Mouse (Mus musculus): ENCODE results near the gene Tulp3. TPM values are rescaled to one million over a fixed set of nuclear protein-coding genes. Genes with fewer than 3 reads are reported as not detected.
"Not testable (repeated sequence)": the region's sequence is repeated elsewhere in the genome, so short reads cannot be mapped to it uniquely, and the experiment has no call there.

Tulp3 gene
- polyA plus RNA-seq, 1 experiment from 2014 or later: 21.0 TPM

DNA sequence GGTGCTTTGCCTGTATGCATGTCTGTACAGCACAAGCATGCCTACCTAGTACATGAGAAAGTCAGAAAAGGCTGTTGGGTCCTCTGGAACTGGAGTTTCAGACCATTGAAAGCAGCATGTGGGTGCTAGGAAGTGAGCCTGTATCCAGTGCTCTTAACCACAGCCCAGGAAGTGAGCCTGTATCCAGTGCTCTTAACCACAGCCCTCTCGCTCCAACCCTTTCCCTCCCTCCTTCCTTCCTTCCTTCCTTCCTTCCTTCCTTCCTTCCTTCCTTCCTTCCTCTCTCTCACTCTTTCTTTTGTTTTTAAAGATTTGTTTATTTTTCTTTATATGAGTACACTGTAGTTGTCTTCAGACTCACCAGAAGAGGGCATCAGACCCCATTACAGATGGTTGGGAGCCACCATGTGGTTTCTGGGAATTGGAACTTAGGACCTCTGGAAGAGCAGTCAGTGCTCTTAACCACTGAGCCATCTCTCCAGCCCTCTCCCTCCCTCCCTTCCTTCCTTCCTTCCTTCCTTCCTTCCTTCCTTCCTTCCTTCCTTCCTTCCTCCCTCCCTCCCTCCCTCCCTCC, 25.0 kb upstream of the Tulp3 start:
- not testable (repeated sequence) for H3K4me2 ChIP-seq; ATAC-seq (ENCODE audit: insufficient number of reproducible peaks, insufficient read depth, low FRiP score, low TSS enrichment, low read depth); H3K4me1 ChIP-seq (replicated peaks); H3K27ac ChIP-seq; H3K27me3 ChIP-seq; H3K9ac ChIP-seq (replicated peaks); H3K4me3 ChIP-seq (replicated peaks); H3K9me3 ChIP-seq
- WGBS: 65% methylated on average over 1 of the region's 1 CpGs
- H3K36me3 ChIP-seq: peaks cover 13% of the 10 kb centered on the region

DNA sequence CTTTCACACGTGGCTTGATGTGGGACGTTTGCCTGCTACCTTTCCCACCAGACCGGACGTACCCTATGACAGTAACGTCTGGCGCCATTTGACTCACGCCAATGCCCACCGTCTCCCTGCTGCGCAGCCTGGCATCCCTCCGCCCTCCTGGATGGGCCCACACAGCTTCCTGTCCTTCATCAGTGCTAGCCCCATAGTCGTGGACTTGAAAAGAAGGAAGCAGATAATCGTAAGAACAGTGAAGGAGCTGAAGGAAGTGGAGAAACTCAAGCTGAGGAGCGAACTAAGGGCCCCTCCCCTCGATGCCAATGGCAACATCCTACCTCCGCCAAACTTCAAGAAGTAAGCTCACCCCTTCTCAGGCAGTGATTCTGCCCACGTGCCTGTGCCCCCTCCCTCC, 24.0 kb upstream of the Tulp3 start:
- H3K27me3 ChIP-seq: no peaks in the 10 kb centered on the region

DNA sequence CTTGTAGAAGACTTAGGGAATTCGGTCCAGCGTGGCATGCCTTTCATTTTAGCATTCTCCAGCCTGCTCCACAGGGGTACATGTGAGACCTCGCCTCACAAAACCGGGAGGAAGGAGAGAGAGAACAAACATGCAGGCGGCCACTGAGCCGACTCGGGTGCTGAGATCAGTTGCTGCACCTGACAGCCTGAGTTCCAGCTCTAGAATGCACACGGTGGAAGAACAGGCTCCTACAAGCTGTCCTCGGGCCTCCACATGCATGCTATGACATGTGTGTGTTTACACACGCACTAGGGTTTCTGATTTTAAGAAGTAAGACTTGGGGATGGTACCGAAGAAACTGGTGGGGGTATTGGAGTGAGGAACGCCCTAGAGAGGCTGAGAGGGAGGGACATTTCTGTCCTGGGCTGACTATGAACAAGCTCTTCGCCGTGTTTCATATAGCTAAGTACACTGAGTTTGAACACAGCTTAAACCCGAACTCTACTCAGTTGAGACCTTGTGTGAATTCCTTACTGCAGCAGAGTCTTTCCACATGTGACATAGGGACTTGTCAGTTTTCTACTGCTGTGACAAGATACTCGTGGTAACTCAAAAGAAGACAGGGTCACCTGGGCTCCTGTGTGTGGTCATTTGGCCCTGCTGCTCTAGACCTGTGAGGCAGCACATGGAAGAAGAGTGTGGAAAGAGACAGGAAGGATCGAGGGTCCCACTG, 20.9 kb upstream of the Tulp3 start:
- Histone ChIP-seq H3K9ac (replicated peaks) (no peak overlapping the region), H3K4me1 (replicated peaks) (no peaks in the 10 kb centered on the region), H3K4me3 (replicated peaks) (no peak overlapping the region), H3K27me3 (no peaks in the 10 kb centered on the region), H3K27ac (no peak overlapping the region), H3K4me2 (no peak overlapping the region), H3K36me3 (peaks cover 51% of the 10 kb centered on the region), H3K9me3 (no peaks in the 10 kb centered on the region)
- no peak for ATAC-seq (ENCODE audit: insufficient number of reproducible peaks, insufficient read depth, low FRiP score, low TSS enrichment, low read depth)
- 86% methylated on average over 17 of the region's 17 CpGs for WGBS

More for the DNA sequence above, 24.0 kb upstream of the Tulp3 start:
- Histone ChIP-seq H3K27ac (no peak overlapping the region), H3K9me3 (no peaks in the 10 kb centered on the region), H3K4me2 (no peak overlapping the region), H3K9ac (replicated peaks) (no peak overlapping the region), H3K36me3 (peaks cover 20% of the 10 kb centered on the region), H3K4me3 (replicated peaks) (no peak overlapping the region), H3K4me1 (replicated peaks) (no peaks in the 10 kb centered on the region)
- WGBS: 90% methylated on average over 16 of the region's 16 CpGs
- no peak for ATAC-seq (ENCODE audit: insufficient number of reproducible peaks, insufficient read depth, low FRiP score, low TSS enrichment, low read depth)

DNA sequence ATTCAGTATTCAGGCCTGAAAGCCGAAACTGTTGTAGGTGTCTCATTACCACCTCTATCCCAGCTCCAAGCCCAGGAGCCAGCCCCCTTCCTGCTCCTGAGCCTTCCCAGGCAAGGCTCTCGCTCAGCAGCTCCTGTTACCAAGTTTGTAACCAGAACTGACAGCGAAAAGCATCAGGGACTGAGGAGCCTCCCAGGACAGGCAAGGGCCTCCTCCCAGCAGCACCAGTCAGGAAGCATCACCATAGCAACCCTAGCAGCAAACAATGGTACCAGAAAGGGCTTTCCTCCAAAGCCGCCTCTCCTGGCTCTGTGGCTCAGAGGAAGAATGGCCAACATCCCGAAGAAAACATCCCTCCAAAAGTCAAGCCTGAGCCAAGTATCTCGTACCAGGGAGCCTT, 19.5 kb upstream of the Tulp3 start, which contains the start of the genes Tex52 and Gm44596:
TSS of gene Tex52 (plus strand) at position 265 of the 400 bp plus-strand sequence.
TSS of gene Gm44596 (plus strand) at position 312 of the 400 bp plus-strand sequence.
- Histone ChIP-seq H3K36me3 (peaks cover 64% of the 10 kb centered on the region), H3K9me3 (no peaks in the 10 kb centered on the region), H3K9ac (replicated peaks) (no peak within 1 kb of the TSS), H3K27ac (no peak within 1 kb of the TSS), H3K27me3 (no peaks in the 10 kb centered on the region), H3K4me3 (replicated peaks) (no peak within 1 kb of the TSS), H3K4me2 (no peak within 1 kb of the TSS), H3K4me1 (replicated peaks) (no peaks in the 10 kb centered on the region)
- ATAC-seq (ENCODE audit: insufficient number of reproducible peaks, insufficient read depth, low FRiP score, low TSS enrichment, low read depth): no peak
- 59% methylated on average over 6 of the region's 6 CpGs for WGBS

DNA sequence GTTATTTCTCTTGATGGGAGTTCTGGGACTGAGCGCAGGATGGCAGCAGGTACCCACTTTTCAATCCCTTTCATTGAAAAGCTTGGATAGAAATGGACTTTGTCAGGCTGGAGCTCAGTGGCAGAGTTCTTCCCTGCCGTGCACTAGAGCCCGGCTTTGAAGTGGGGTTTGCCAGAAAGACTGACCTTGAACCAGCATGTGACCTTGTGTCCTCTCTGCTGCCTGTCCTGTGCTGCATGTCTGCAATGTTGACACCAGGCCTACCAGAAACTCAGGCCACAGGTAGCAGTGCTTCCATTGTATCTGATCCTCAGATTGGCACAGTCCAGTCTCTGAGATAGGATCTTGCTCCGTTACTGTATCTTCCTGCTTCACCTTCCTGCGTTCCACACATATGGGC, 14.4 kb upstream of the Tulp3 start:
- H3K4me1 ChIP-seq (replicated peaks): no peaks in the 10 kb centered on the region
- H3K4me2 ChIP-seq: no peak overlapping the region
- peaks cover 99% of the 10 kb centered on the region for H3K36me3 ChIP-seq
- no peak for ATAC-seq (ENCODE audit: insufficient number of reproducible peaks, insufficient read depth, low FRiP score, low TSS enrichment, low read depth)
- H3K27me3 ChIP-seq: no peaks in the 10 kb centered on the region
- WGBS: 91% methylated on average over 5 of the region's 5 CpGs
- H3K9ac ChIP-seq (replicated peaks): no peak overlapping the region
- H3K4me3 ChIP-seq (replicated peaks): no peak overlapping the region
- no peaks in the 10 kb centered on the region for H3K9me3 ChIP-seq
- no peak overlapping the region for H3K27ac ChIP-seq

DNA sequence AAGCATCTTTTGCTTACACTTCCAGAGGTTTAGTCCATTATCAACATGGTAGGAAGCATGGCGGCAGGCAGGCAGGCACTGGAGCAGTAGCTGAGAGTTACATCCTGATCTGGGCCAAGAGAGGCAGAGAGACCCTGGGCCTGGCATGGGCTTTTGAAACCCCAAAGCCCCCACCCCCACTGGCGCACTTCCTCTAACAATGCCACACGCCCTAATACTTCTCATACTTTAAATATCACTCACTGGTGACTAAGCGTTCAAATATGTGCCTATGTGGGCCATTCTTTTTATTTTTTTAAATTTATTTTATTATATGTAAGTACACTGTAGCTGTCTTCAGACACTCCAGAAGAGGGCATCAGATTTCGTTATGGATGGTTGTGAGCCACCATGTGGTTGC, 10.8 kb upstream of the Tulp3 start:
- H3K27me3 ChIP-seq: no peaks in the 10 kb centered on the region
- H3K27ac ChIP-seq: no peak overlapping the region
- no peak overlapping the region for H3K4me2 ChIP-seq
- no peak for ATAC-seq (ENCODE audit: insufficient number of reproducible peaks, insufficient read depth, low FRiP score, low TSS enrichment, low read depth)
- H3K4me3 ChIP-seq (replicated peaks): no peak overlapping the region
- H3K9ac ChIP-seq (replicated peaks): no peak overlapping the region
- peaks cover 19% of the 10 kb centered on the region for H3K4me1 ChIP-seq (replicated peaks)
- no peaks in the 10 kb centered on the region for H3K9me3 ChIP-seq
- peaks cover 64% of the 10 kb centered on the region for H3K36me3 ChIP-seq
- 95% methylated on average over 5 of the region's 5 CpGs for WGBS

DNA sequence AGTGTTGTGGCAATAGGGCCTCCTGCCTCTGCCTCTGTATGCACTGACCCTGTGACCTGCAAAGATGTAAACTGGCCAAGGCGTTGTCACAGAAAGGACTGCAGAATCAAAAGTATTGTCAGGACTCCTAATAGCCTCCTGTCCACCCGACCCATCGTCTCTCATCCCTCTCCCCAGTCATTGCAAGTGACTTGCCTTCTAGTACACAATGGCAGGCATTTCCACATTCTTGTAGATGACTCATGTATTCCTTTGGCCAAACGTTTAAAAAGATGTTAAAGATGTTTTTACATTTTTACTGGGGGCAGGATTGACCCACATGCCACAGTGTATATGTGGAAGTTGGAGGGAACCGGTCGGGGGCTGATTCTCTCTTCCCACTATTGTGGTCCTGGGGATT, 9.1 kb upstream of the Tulp3 start:
- H3K36me3 ChIP-seq: peaks cover 47% of the 10 kb centered on the region

DNA sequence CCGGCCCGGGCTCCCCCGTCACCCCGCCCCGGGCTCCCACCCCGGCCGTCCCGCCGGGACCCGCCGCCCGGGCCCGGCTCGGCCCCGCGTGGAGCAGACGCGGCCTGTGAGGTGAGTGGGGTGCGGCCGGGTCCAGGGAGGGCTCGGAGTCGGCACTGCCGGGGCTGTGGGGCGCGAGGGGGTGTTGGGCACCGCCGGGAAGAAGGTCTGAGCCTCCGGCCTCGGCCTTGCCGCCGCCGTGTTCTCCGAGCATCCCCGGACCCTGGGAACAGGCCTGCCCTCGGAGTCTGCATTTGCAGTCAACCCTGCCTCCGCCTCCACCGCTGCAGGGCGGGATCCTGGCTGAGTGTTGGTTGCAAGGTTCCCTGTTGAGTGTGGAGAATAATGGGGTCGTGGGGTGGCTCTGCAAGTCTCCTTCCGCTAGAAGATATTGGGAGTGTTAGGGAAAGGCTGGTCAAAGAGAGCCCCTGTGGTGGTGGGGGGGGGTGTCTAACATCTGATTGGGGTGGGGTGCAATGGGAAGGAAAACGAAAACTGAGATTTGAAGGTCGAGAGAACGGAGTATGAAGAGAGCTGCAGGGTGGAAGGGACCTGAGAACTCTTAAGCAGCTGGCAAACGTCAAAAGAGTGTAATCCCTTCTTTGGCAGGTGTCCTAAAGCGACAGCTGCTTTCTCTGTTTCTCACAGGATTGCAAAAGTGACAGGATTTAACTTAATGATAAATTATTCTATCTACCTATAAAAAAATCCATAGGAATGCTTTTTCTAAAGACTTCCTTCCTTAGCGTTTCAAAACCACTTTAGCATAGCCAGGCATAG, 7.6 kb upstream of the Tulp3 start:
- peaks cover 28% of the 10 kb centered on the region for H3K4me1 ChIP-seq (replicated peaks)
- no peak; the same call in none of the 2 replicates for ATAC-seq (ENCODE audit: insufficient number of reproducible peaks, insufficient read depth, low FRiP score, low TSS enrichment, low read depth)
- under 1% methylated on average over 43 of the region's 46 CpGs for WGBS
- H3K4me2 ChIP-seq: peak overlapping the region; percentile 89
- no peaks in the 10 kb centered on the region for H3K27me3 ChIP-seq
- H3K36me3 ChIP-seq: peaks cover 41% of the 10 kb centered on the region
- no peaks in the 10 kb centered on the region for H3K9me3 ChIP-seq
- H3K4me3 ChIP-seq (replicated peaks): peak overlapping the region; percentile 96
- H3K27ac ChIP-seq: peak overlapping the region; percentile 96
- H3K9ac ChIP-seq (replicated peaks): peak overlapping the region; percentile 88

More for the DNA sequence above, 9.1 kb upstream of the Tulp3 start:
- 83% methylated on average over 6 of the region's 6 CpGs for WGBS
- H3K4me3 ChIP-seq (replicated peaks): no peak overlapping the region
- peaks cover 28% of the 10 kb centered on the region for H3K4me1 ChIP-seq (replicated peaks)
- no peak for ATAC-seq (ENCODE audit: insufficient number of reproducible peaks, insufficient read depth, low FRiP score, low TSS enrichment, low read depth)
- H3K9me3 ChIP-seq: no peaks in the 10 kb centered on the region
- H3K9ac ChIP-seq (replicated peaks): no peak overlapping the region
- H3K27ac ChIP-seq: no peak overlapping the region
- H3K4me2 ChIP-seq: 0 out of 2 replicates have a peak overlapping the region, but pooled peaks have one; percentile 13
- H3K27me3 ChIP-seq: no peaks in the 10 kb centered on the region

DNA sequence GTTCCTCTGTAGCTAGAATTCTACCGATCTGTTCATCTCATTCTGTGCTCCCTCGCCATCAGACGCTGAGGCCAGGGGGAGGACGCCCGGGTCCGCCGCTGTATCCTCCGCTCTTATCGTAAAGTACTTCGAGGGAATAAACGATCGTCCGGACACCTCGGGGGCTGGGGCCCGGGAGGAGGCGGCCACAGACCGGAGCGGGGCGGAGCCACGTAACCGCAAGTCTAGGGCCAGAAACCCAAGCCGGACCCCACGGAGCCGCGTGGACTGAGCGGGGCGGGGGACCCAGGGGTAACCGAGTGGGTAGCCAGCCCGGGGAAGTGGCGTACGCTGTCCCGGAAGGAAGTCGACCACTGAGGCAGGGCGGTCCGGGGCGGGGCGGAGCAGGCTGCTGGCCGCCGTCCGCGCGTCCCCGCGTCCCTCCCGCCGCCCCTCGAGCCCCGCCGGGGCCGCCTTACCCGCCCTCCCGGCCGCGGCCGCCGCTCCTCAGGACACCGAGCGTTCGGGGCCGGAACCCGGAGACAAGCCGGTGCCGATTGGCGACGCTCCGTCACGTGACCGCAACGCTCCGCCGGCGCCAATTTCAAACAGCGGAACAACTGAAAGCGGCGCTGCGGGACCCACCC, 6.8 kb upstream of the Tulp3 start, which contains the start of the genes Rhno1 and Foxm1:
TSS of gene Rhno1 (minus strand) at position 531 of the 626 bp plus-strand sequence.
TSS of gene Foxm1 (plus strand) at position 587 of the 626 bp plus-strand sequence.
- Histone ChIP-seq H3K4me3 (replicated peaks) (peak within 1 kb of the TSS; percentile 96), H3K36me3 (peaks cover 40% of the 10 kb centered on the region), H3K9me3 (no peaks in the 10 kb centered on the region), H3K9ac (replicated peaks) (peak within 1 kb of the TSS; percentile 88), H3K27me3 (no peaks in the 10 kb centered on the region), H3K27ac (peak within 1 kb of the TSS; percentile 96), H3K4me1 (replicated peaks) (peaks cover 28% of the 10 kb centered on the region), H3K4me2 (peak within 1 kb of the TSS; percentile 89)
- ATAC-seq (ENCODE audit: insufficient number of reproducible peaks, insufficient read depth, low FRiP score, low TSS enrichment, low read depth): peak; percentile 85
- under 1% methylated on average over 67 of the region's 76 CpGs for WGBS

DNA sequence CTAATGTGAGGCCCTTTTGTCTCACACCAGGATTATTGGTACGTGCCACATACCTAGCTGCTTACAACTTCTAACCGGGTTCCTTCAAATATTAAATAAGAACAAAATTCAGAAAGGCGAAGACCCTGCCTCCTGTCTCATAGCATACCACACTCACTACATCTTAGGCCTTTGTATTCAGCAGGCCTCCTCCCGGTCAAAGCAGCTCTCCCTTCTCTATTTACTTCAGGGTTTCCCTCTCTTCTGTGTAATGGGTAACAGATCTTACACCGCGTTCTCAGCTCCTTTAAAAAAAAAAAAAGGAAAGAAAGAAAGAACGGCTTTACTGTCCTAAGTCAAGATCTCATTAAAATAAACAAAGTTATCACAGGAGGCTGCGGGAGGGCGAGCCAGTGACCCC, 6.2 kb upstream of the Tulp3 start:
- no peaks in the 10 kb centered on the region for H3K9me3 ChIP-seq
- H3K9ac ChIP-seq (replicated peaks): peak overlapping the region; percentile 88
- no peaks in the 10 kb centered on the region for H3K27me3 ChIP-seq
- H3K4me2 ChIP-seq: peak overlapping the region; percentile 89
- H3K4me3 ChIP-seq (replicated peaks): peak overlapping the region; percentile 96
- ATAC-seq (ENCODE audit: insufficient number of reproducible peaks, insufficient read depth, low FRiP score, low TSS enrichment, low read depth): no peak
- H3K27ac ChIP-seq: peak overlapping the region; percentile 96
- H3K36me3 ChIP-seq: peaks cover 40% of the 10 kb centered on the region
- WGBS: 22% methylated on average over 9 of the region's 9 CpGs
- H3K4me1 ChIP-seq (replicated peaks): peaks cover 28% of the 10 kb centered on the region

Measured in limb, embryonic 12.5 days (tissue).